Mouse (Mus musculus): ENCODE results near the gene Tex48.

DNA sequence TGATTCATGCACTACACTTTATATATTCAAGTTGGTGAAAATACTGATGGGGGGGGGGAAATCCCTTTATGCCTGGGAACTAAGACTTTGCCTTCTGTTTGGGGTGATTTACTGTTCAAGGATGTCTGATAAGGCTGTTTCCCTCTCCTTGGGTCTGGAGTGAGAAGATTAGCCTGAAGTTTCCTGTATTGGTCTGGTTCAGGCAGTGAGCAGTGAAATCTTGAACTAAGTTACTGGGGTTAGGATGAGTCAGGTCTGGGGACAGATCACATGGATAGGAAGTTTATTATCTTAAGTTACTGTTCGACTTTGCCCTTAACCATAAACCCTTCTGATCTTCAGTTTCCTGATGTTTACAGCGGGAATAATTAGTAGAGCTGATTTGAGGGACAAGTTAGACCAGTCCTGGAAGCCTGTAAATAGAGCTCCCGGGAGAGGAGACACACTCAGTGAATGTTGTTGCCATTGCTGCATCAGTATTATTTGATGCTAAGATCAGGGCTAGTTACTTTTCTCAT, 3.4 kb upstream of the Tex48 start:
- no peak for TF ChIP-seq CTCF (IDR thresholded peaks at IDR 0.05; ENCODE audit: extremely low read depth, insufficient read depth, insufficient read length, insufficient replicate concordance)
- TF ChIP-seq POLR2A (IDR thresholded peaks at IDR 0.05; ENCODE audit: low read depth, low read length), result no peak

Measured in spleen, adult 2 months (tissue).